Mouse (Mus musculus): Measurements from ENCODE around the gene Npnt.

Npnt gene

GRCm38 (mm10) chr3:132939006-132939405, 11.1 kb downstream of the Npnt start:
- no peak for DNase-seq (ENCODE audit: low spot score in 2 of 2)

DNA sequence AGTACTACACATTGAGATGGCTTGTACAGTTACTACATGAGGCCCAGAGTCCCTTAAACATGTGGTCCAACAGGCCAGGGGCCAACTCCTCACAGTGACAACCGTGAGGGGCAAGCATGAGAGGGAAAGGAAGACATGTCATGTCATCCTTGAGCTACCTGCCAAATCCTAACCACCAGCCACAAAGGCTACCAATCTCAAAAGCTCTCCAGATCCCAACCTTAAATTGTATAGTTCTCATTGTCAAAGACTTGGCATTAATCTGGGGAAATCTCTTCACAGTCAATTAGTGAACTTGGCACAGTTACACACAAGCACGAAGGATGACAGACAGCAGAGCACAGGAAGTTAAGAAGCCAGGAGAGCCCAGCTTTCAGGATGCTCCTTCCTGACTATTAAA, 15.4 kb downstream of the Npnt start:
- DNase-seq (ENCODE audit: low spot score in 2 of 2): no peak

- DNase-seq (ENCODE audit: low spot score in 2 of 2): no peak
Measured at GRCm38 (mm10) chr3:132931526-132931925, 18.6 kb downstream of the Npnt start.

DNA sequence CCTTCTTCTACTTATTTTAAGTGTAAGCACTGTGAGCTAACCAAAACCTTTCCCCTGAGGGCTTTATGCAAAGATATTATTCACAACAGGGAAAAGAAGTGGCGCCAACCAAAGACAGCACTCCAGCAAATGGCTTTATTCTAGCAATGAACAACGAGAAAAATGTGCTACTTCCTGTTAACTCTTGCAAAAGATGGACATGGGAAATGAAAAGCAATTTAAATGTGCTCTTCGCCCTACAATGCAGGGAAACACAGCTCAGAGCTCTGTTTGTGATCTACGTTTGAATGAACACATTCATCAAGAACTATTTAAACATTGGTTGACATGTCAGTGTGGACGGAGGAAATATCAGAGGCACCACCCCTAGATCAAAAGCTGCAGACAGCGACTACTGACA, 20.2 kb downstream of the Npnt start:
- DNase-seq (ENCODE audit: low spot score in 2 of 2): no peak

GRCm38 (mm10) chr3:132928186-132928585, 21.9 kb downstream of the Npnt start:
- DNase-seq (ENCODE audit: low spot score in 2 of 2): peak; percentile 37 to 49

- DNase-seq (ENCODE audit: low spot score in 2 of 2): no peak
Measured at GRCm38 (mm10) chr3:132919798-132920197, 30.3 kb downstream of the Npnt start.

- no peak for DNase-seq (ENCODE audit: low spot score in 2 of 2)
Measured at GRCm38 (mm10) chr3:132919240-132919639, 30.9 kb downstream of the Npnt start.

DNA sequence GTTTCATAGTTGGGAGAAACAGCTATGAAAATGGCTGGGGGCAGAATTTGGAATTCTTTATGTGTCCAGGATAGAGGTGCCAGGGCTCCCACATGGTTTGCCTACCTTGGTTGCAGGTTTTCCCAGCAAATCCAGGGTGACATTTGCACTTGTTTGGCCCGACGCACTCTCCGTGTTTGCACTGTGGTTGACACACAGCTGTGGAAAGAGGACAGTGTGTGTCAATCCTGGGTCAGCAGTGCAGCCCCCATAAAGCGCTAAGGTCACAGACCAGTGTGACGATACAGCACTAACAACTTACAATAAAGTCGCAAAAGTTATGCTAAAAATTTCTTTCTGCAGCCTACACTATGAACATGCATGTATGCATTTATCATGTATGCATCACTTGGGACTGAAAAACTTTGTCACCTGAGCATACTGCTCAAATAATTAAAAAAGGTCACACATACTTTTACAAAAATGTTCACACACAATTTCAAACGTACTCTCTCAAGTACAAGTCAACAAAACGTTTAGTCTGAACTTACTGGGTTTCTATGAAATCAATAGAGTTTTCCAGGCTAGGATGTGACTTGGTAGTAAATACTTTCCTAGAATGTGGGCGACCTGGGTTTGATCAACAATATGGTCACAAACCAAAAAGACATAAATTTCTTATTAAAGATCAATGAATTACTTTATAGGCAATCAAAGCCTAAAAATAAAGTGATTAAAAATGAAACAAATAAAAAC, 32.6 kb downstream of the Npnt start:
- DNase-seq (ENCODE audit: low spot score in 2 of 2): no peak

DNA sequence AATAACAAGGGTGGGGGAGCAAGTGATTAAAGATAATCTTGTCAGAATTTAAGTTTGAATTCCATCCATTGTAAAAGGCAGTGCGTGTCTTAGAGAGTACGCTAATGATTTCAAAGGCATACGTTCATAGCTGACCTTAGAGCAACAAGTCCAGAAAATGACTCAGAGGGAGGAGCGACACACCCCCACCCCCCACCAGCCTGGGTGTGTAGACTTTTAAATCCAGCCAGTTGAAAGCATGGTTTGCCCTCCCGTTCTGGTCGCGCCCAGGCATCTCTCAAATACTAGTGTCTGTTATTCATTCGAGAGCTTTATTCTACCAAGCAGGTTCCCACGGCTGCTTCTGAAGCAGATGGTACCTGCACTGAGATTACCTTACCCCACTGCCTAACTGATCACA, 34.4 kb downstream of the Npnt start:
- no peak for DNase-seq (ENCODE audit: low spot score in 2 of 2)

GRCm38 (mm10) chr3:132912420-132912819, 37.7 kb downstream of the Npnt start:
- DNase-seq (ENCODE audit: low spot score in 2 of 2): no peak

DNA sequence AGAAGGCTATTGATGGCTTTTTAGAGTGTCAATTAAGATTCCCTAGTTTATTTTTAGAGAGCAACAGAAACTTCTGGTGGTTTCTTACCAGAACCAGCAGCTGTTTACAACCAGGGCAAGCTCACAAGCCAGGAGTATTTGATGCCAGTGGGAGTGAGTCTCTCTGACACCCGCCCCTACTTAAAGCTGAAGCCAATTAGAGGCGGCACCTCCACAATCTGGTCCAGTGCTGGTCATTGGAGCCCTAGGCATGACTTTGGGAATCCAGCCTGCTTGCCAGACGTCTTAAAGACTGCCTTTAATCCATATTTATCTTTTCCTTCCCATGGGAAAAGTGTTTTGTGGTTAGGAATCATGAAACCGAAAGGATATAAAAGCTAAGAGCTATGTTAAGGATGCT, 38.4 kb downstream of the Npnt start:
- DNase-seq (ENCODE audit: low spot score in 2 of 2): no peak

- no peak for DNase-seq (ENCODE audit: low spot score in 2 of 2)
Measured at GRCm38 (mm10) chr3:132910727-132911126, 39.4 kb downstream of the Npnt start.

GRCm38 (mm10) chr3:132909736-132910135, 40.4 kb downstream of the Npnt start:
- no peak for DNase-seq (ENCODE audit: low spot score in 2 of 2)

- no peak for DNase-seq (ENCODE audit: low spot score in 2 of 2)
Measured at GRCm38 (mm10) chr3:132907506-132908203, 42.4 kb downstream of the Npnt start.

DNA sequence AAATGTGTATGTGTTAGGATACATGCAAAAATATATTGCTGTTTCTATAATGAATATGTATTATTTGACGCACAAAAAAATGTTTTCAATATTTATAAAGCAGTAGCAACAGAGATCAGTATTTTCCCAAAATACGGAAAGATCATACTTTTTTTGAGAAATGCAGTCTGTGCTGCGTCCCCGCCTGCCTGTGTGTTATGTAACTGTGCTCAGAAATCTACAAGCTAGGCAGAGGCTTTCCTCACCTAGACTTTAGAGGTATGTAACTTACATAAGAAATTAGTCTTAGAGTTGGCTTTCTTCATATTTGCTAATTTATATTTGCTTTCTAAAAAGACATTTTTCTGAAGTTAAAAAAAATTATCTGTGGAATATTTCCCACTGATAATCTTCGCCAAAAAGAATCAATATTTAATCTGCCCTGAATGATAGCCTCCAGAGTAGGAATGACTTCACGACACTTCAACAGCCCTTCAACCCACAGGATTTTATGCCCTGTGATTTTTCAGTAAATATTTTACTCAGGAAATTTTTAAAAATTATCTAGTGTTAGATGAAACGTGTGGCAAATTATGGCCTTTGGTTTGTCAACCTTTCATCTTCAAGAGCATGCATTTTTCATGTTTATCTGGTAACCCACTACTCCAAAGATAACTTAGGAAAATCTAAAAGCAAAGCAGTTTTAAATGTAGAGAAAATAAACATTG, 44.7 kb downstream of the Npnt start:
- DNase-seq (ENCODE audit: low spot score in 2 of 2): peak in 1 of 2 experiments; percentile 37

DNA sequence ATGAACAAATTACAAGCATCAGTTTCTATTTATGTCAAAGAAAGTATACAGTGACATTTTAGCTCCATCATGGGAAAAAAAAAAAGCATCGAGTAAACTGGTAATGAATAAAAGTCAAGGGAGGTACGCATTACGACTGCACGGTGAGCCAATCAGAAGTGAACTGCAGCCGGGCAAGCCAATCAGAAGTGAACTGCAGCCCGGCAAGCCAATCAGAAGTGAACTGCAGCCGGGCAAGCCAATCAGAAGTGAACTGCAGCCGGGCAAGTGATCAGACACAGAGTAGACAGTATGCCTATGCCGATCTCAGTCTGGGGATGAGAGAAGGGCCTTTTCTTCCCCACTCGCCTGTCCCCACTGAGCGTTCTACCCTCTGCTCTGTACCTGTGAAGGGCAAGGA, 46.7 kb downstream of the Npnt start:
- DNase-seq (ENCODE audit: low spot score in 2 of 2): no peak

- DNase-seq (ENCODE audit: low spot score in 2 of 2): no peak
Measured at GRCm38 (mm10) chr3:132902921-132903320, 47.2 kb downstream of the Npnt start.

DNA sequence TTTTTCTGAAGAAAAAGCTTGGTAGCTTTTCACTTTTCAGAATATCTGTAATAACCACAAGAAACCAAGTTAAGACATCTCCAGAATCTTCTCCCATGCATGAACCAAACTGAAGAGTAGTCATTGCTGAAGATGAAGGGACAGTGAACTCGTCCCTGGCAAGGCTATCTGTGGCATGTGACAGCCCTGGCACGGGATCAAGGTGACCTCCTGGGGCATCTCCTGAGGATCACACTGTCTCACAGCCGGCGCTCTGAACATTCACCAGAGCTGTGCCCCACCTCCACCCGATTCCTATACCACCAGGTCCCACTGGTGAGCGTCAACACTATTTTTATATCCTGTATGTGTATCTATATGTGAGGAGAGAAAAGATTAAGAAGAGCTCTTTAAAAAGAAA, 47.9 kb downstream of the Npnt start:
- DNase-seq (ENCODE audit: low spot score in 2 of 2): no peak

GRCm38 (mm10) chr3:132897891-132898290, 52.2 kb downstream of the Npnt start:
- DNase-seq (ENCODE audit: low spot score in 2 of 2): no peak

DNA sequence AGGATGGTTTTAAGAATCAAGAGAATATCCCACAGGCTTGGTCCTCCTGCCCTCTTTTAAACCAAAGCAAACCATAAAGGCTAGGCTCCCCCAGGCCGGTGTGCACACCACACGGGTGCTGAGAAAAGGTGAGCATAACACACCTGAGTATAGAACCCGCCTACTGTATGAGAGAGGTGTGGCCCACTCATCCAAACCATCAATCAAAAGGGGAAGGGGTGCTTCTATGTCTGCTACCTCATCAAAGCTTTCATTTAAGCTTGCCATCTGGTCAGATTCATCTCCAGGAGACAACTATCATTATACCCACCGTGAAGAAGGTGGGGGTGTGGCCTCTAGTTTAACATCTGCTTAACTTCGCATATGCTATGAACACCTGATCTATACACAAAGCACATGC, 52.7 kb downstream of the Npnt start:
- DNase-seq (ENCODE audit: low spot score in 2 of 2): no peak

- no peak for DNase-seq (ENCODE audit: low spot score in 2 of 2)
Measured at GRCm38 (mm10) chr3:132894086-132894485, 56.0 kb downstream of the Npnt start.

DNA sequence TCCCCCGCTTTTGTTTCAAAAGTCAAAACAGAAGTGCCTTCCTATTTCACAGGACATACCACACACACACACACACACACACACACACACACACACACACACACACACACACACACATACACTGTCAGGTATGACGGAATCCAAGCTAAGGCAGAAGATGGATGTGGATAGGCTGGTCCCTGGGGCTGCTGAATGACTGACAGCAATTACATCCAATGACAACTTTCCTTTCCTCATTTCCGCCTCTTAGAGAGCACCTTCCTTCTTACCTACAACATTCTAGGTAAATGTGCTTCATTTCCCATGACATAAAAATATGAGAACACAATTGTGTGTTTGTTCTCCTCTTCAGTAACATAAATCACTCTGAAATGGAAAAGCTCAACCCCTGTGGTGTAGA, 56.4 kb downstream of the Npnt start:
- DNase-seq (ENCODE audit: low spot score in 2 of 2): no peak

GRCm38 (mm10) chr3:132893044-132893443, 57.0 kb downstream of the Npnt start:
- DNase-seq (ENCODE audit: low spot score in 2 of 2): no peak

Measured in right cerebral cortex, postnatal 10 days (tissue).